Mouse (Mus musculus): ENCODE data around the gene Phactr1.
A peak's percentile ranks its signal among the peaks of the same experiment; 100 is the strongest.

The Phactr1 gene

DNA sequence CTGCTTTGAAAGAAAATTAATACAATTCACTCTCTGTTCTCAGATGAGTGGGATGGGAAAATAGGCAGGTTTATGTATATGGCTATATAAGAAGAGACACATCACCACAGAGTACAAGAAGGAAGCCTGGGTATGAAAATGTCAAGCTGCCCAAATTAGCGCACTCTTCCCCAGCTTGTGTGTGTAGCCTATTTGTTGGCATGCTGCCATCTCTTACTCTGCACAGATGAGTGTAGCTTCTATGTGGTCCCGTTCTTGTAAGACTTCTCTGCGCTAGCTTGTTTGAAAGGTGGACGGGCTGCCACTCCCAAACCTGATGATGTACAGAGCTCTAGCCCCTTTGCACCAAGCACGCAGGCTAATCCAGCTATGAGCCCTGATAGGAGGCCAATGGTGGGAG is 78.7 kb downstream of the Phactr1 start:
- peak; percentile 25 for ATAC-seq (ENCODE audit: low TSS enrichment)

DNA sequence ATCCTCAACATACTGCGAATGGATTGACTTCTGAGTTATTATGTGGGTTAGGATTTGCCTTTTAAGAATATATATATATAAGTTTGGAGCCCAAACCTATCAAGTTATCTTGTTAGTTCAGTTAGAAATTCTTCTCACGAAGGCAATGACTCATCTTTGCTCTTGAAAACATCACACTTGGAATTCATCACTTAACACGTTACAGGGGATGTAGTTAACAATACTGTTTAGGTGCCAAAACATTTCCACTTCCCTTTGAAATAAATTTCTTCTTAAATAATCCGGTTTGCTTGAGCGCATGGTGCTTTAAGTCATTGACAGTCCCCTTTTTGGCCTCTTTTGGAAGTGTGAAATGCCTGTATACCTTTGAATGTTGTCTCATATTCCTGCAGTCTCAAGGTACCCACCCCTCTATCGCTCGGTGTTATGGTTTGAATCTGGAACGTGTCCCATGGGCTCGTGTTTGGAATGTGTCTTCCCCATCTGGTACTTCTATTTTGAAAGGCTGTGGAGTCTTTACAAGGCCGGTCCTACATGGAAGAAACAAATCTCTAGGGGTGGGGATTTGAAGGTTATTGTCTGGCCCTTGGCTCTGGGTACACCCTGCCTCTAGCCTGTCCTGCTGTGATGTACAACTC is 80.6 kb downstream of the Phactr1 start:
- ATAC-seq (ENCODE audit: low TSS enrichment): peak; percentile 25

DNA sequence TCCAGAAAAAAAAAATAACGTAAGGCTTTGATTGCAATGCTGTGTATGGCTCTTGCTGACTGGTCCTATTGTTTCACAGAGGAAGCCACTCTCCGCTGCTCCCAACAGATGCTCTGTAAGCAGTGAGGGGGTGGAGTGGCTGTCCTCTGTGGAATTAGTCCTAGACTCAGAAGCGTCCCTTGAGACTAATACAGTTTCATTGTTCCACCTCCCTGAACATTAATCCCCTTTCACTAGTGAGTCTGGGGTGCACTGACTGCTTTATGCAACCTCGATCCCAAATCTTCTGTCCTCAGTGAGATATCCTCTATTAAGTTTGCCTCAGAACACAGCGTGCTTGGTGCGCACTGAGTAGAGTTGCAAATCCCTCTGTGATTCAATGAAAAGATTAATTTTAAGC is 91.9 kb downstream of the Phactr1 start:
- ATAC-seq (ENCODE audit: low TSS enrichment): peak; percentile 53; the same call in 1 of the 2 replicates

DNA sequence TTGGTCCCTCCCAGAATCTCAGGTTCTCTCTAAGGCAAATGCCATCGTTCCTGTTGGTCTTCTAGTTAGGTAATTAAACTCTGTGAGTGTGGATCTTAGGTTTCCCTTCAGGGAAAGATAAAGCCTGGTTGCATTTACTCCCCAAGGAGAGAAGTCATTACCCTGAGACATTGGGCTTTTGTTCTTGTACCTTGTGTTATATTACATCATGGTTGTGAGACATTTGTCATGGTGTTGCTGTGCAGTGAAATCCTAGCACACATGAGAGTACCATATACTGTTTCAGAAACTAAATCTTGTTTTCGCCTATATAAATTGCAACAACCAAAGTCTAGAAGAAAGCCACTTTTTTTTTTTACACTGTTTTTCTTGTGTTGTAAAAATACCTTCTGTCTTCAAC is 93.6 kb downstream of the Phactr1 start:
- ATAC-seq (ENCODE audit: low TSS enrichment): no peak

DNA sequence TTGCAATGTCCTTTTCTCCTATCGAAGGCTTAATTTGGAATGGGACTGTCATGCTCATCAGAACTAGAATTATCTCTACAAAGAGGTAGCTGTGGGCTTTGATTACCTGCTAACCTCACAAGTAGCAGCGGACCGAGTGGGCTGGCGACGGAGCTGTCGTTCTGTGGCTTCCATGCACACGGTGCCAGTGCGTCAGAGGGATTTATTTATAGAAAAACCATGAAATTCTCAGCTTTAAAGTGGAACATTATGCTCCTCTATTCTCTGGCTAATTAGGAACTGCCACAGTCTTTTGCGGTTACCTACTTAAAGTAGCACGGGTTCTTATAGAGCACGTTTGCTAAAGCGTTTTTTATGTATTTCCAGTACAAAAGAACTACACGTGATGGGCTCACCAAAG is 101.7 kb downstream of the Phactr1 start:
- ATAC-seq (ENCODE audit: low TSS enrichment): peak; percentile 76

DNA sequence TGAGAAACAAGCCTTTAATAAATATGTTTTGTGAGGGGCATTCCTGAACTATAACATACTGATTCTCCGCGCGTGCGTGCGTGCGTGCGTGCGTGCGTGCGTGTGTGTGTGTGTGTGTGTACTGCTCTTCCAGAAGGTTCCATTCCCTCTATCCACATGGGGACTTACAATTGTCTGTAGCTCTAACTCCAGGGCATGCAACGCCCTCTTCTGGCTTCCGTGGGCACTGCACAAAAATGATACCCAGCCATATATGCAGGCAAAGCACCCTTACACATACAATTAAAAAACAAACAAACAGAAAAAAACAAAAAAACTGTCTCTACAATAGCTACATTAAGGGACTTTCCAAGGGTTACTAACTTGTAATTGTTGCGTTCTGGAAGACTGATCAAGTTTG is 108.8 kb downstream of the Phactr1 start:
- no peak for ATAC-seq (ENCODE audit: low TSS enrichment)

DNA sequence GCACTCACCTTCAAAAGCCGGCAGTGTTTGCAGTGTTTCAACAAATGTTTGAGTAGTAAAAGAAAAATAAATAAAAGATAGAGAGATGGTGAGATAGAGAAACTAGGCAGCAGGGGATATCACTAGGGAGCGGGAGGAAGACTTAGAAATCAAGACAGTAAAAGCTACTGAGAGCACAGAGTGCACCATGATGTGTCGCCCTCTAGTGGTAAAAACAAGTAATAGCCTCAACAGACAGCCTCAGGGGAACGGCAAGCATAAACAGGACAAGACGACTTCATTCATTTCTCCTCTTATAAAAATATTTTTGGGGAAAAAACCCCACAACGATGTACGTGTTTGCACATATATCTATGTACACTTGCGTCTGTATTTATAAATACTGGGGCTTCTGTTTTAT is 111.9 kb downstream of the Phactr1 start:
- peak; percentile 75 for ATAC-seq (ENCODE audit: low TSS enrichment)

DNA sequence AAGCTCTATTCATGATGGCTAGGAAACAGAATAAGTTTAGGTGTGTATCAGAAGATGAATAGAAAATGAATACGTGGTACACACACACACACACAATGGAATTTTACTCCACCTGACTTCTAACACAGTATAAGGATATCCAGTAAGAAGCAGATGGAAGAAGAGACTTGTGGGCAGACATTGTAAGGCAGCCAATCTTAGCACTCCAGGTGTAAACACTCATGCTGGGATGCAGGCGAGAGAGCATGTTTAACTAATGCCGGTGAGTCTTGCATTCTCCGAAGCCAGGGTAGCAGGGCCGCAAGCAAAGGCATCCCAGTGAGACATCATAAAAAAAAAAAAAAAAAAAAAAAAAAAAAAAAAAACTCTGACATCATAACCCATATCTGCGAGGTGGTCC is 120.1 kb downstream of the Phactr1 start:
- ATAC-seq (ENCODE audit: low TSS enrichment): peak; percentile 51

DNA sequence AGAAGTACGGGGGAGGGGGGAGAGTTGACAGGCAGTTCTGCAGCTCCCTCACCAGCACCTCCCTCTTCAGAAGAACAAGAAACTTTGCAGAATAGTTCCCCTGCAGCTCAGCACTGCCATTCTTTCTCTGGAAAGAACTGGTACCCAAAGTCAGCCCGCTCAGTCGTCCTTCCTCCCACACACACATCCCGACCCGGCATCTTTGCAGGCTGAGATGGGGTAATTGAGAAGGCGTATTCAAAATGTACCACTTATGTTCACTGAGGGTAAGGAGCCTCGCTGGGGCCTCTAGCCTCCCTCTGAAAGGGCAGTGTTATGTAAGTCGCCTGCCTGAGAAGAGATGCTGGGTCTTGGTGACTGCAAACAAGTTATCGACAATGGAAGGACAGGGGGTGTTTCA is 123.9 kb downstream of the Phactr1 start:
- ATAC-seq (ENCODE audit: low TSS enrichment): peak; percentile 53

DNA sequence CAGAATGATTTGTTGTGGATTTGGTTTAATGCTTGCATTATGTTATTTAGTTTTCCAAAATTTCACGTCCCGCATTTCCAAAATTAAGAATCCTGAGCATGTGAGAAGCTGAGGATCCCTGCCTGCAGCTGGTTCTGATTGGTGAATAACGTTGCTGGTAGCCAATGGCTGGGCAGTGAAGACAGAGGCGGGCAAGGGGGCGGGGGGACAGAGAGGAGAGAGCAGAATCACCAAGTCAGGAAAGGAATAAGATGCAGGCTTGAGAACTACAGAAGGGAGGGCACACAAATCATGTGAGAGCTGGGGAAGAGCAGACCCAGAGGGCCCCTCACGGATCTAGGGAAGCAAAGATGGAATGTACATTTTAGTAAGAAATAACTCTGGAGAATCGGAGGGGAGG is 132.3 kb downstream of the Phactr1 start:
- ATAC-seq (ENCODE audit: low TSS enrichment): peak; percentile 65

DNA sequence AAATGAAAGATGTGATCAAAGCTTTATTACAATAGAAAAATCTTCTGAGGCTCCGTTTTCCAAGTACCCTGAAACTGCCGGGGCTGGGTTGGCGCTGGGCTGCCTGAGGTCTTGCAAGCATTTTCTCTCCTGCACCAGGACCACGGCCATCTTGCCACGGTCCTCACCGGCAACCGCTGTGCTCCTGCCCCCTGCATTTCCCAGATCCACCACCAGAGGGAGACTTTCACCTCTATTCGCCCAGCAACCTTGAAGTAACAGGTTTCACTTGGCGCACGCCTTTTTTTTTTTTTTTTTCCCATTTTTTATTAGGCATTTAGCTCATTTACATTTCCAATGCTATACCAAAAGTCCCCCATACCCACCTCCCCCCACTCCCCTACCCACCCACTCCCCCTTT is 138.0 kb downstream of the Phactr1 start:
- no peak for ATAC-seq (ENCODE audit: low TSS enrichment)

DNA sequence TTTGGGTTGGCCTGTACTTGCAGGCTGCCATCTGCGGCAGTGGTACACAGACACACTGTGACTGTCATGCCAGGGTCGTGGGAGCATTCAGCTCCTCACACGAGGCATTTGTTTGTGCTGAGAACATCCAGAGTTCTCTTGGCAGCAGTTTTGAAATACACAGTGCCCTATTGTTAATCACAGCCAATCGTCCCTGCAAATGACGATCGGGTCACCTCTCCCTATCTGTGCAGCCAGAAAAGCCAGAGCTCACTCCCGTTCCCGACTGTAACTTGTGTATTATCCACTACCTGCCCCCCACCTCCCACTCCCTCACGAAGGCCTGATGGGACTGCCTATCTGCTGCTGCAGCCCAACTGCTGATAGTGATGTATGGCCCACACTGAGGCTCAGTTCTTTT is 140.1 kb downstream of the Phactr1 start:
- ATAC-seq (ENCODE audit: low TSS enrichment): peak; percentile 6; the same call in 1 of the 2 replicates

DNA sequence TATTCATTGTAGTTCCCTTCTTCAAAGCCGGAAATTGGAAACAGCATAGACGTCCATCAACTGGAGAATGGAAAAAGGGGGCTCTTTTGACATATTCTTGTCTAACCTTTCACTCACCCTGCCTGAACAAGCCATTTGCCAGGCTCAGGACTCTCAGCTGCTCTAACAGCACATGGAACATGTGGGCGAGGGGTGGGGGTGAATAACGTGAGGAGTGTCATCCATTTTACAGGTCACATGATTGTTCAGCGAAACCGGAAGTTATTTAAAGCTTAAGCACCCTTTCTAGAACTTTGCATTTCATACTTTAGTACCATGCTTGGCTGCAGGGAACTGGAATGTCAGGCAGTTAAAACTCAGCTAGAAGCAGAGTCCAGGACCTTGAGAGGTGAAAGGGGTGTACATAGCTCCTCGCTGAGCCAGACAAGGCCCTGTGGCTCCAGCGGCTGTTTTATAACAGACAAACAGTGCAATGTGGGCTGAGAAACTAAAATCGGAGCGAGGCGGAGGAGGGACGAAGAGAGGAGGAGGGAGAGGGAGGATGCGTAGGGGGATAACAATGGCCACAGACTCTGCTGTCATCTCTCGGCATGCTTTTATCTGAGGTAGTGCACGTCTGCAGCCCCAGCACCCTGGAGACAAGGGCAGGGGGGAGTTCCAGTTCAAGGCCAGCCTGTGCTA is 141.1 kb downstream of the Phactr1 start:
- ATAC-seq (ENCODE audit: low TSS enrichment): peak; percentile 38

DNA sequence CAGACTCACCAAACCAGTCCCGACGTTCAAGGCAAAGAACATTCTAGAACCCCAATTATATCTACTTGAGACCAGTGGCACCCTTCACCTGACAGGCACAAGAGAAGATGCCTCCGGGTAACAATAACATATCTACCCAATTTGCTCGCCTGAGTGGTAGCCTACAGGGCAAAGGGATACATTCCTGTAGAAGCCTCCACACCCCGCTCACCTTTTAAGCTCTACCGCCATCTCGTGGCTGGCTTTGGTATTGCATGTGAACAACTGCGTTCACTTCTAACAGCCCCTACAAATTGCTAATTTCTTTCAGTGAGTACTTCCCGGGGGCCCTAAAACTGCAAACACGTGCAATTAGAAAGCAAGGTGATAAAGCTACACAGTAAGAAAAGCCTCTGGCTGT is 142.1 kb downstream of the Phactr1 start:
- ATAC-seq (ENCODE audit: low TSS enrichment): peak; percentile 19

DNA sequence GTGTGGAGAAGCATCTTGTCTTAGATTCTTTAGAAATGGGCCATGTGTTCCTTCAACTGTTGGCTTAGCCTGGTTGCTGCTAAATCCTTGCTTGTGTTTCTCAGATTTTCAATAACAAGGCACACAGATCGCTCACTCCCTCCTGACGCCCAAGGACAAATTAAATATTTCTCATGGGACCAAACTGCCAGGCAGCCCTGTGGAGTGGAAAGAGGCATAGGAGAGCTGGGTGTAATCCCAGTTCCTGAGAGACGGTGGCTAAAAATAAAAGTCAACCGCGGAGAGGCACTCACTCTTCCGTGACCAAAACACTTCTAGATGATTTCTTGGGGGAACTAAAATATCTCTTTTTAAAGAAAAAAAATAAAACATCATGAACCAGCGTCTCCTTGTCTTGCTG is 143.5 kb downstream of the Phactr1 start:
- ATAC-seq (ENCODE audit: low TSS enrichment): peak; percentile 20; the same call in 1 of the 2 replicates

DNA sequence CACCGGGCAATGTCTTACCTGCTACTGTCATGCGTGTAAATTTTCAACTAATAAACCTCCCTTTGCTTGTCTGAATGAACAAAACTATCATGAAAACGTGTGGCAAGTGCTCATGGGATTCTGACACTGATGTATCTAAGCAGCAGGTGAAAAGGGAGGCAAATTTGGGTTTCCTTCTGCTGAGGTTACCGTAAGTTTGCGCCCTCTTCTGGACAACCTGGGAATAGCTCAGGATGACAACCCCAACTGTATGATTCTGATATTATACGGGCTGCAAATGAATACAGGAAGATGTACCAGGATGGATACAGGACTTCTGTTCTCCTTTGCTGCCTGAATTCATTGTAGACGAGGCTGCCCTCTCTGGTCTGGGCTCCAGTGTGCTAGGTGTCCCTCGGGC is 146.2 kb downstream of the Phactr1 start:
- ATAC-seq (ENCODE audit: low TSS enrichment): no peak

DNA sequence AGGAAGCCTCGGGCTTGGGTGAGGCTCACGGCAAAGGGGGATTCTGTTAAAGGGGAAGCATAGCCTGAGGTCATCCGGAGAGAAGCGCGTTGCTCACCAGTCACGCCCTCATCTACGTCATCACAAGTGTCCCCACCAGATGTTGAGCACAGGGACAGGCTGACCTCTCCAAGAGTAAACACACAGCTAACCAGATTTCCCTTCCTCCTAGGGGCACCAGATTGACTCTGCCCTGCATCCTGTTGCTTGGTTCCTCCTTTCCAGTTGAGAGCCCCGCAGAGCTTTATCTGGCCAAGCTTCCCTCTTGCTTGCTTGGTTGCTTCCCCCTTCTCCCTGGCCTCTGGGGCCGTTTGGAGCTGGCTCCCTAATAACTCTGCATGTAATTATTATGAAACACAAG is 148.6 kb downstream of the Phactr1 start:
- no peak for ATAC-seq (ENCODE audit: low TSS enrichment)

DNA sequence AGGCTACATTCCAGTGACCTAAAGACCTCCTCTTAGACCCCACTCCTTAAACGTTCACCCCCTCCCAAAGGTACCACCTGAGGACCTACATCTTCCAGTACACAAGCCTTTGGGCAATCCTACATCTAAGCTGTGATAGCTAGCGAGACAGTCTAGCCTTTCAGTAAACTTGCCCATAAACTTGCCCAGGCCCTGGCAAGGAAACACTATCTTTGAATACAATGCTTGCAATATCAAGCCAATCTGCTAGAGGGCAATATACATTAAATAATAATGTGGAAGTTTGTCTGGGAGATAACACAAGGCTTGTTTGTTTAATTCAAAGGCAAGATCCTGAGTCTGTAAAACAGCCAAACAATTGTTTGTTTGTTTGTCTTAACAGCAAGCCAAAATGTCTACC is 155.0 kb downstream of the Phactr1 start:
- no peak for ATAC-seq (ENCODE audit: low TSS enrichment)

DNA sequence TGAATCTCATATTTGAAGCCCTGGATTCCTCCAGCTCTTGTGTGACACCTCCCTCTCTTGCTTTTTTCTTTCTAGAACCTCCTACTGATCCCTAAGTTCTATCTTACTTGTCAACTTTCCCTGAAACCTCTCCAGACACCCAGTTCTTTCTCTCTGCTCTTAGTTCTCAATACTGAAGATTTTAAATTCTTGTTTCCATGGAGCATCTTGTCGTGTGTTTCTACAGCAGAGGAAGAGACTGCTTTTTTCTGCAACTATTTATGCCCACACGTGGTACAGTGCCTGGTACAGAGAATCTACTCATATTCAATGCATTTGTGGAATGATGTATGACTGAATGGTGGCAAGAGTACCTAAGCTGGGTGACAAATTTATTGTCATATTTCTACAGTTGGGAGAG is 158.9 kb downstream of the Phactr1 start:
- peak; percentile 57 for ATAC-seq (ENCODE audit: low TSS enrichment)

DNA sequence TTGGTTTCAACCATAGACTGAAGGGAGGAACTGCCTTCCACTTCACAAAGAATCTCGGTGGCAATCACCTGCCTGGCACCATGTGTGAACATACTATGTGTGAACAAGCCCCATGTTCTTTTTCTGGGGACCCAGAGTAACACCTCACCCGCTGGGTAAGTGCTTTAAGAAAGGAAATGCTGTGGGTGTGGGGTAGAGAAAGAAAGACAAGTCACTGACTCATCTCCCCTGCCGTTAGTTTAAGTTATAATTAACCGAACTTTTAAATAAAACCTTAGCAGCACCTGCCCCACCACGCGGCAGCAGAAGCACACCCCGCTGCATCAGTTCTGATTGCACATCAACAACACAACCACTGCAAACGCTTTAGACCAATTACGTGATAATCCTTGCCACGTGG is 171.7 kb downstream of the Phactr1 start:
- ATAC-seq (ENCODE audit: low TSS enrichment): peak; percentile 29

DNA sequence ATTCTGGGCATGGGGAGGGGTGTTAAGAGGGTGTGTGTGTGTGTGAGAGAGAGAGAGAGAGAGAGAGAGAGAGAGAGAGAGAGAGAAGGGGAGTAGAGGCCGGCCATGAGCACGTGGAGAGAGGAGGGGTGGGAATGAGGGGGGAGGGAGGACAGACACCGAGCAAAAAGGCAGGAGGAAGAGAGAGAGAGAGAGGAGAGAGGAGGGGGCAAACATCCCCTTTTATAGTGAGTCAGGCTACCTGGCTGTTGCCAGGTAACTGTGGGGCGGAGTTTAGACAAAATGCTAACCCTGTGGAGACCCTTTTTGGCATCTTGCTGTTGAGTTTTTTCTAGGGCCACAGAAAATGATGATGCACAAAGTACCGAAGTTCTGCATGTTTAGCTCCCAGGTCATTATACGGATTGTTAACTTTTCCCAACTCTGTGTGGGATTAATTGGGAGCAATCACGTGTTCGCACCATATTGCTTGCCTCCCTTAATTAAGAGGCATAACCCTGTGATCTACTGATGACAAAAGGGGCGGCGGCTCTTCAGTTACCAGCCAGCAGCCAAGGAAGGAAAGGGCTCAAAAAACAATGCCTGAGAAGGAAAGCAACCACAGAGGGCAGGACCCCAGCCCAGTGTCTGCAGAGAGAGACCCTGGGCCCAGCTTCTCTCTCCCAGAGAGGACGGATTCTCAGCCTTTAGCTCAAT is 173.6 kb downstream of the Phactr1 start:
- ATAC-seq (ENCODE audit: low TSS enrichment): no peak

DNA sequence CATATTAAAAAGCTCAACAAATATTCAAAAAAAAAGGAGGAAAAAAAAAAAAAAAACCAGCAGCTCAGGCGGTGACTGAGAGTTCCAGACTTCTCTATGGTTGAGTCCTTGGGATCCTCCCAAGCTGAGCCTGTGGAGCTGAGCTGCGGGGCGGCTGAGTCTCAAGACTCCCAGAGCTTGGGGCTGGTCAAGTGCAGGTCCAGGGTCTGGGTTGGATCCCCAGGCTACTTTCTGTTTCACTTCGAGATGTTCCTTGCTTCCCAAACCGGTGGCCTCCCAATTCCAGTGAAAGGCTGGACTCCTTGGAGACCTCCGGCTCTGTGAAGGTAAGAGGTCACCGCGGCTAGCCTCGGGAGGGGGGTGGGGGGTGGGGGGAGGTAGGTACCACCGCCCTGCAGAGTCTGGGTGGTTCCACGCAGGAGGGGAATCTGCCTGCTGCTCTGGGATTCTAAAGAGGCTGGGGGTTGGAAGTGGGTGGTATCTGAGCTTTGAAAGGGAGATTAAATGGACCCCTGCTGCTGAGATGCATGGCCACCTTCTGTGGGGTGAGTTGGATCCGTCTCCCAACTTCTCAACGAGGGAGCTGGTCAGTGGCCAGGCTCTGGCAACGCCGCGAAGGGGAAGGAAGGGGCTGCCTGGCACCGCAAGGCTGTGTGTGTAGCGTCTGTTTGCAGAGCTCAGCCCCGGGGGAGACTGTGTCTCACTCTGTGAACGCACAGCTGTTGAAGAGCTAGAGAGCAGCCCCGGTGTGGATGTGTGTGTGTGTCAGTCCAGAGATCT is 185.9 kb downstream of the Phactr1 start:
- peak; percentile 78 for ATAC-seq (ENCODE audit: low TSS enrichment)

Measured in frontal cortex, adult (tissue).